ENCODE assay signal across 8 mouse cellular contexts in genomic region chr9:62435613-62436318, GRCm38 (mm10).
A peak's percentile ranks its signal among the peaks of the same experiment; 100 is the strongest.
DNase-seq lines count a peak whose midpoint lies in the region; ATAC-seq and TF ChIP-seq lines count a peak whose summit lies in the region.

No protein-coding gene starts in this region.

- H3K27ac ChIP-seq in ES-Bruce4 (ENCODE audit: insufficient read depth, low read length), result peak overlapping the region; percentile 34
- peak overlapping the region; percentile 56 for H3K27ac ChIP-seq in forebrain, embryonic 12.5 days
- H3K27ac ChIP-seq in heart, postnatal 0 days (ENCODE audit: low read depth), result peak overlapping the region; percentile 97
- H3K27ac ChIP-seq in stomach, embryonic 14.5 days (ENCODE audit: low read length), result peak overlapping the region; percentile 76

- 29% methylated on average over 12 of the region's 12 CpGs for WGBS in forebrain, embryonic 12.5 days
- 6% methylated on average over 12 of the region's 12 CpGs for WGBS in heart, postnatal 0 days
- WGBS in stomach, embryonic 14.5 days, result 4% methylated on average over 12 of the region's 12 CpGs

- peaks cover 1% of the 10 kb centered on the region for H3K4me1 ChIP-seq in ES-Bruce4 (ENCODE audit: control insufficient read depth, insufficient read depth, low read length)
- H3K4me1 ChIP-seq in forebrain, embryonic 12.5 days, result peaks cover 32% of the 10 kb centered on the region
- peaks cover 31% of the 10 kb centered on the region for H3K4me1 ChIP-seq in heart, postnatal 0 days (ENCODE audit: control insufficient read depth, insufficient read depth)
- peaks cover 18% of the 10 kb centered on the region; the same call in 1 of the 2 replicates for H3K4me1 ChIP-seq in stomach, embryonic 14.5 days (ENCODE audit: control insufficient read depth, insufficient read depth, low read length)

- H3K27me3 ChIP-seq in ES-Bruce4 (ENCODE audit: control insufficient read depth, insufficient read depth, low read length, poor library complexity, severe bottlenecking), result no peaks in the 10 kb centered on the region
- H3K27me3 ChIP-seq in forebrain, embryonic 12.5 days, result no peaks in the 10 kb centered on the region
- H3K27me3 ChIP-seq in heart, postnatal 0 days (ENCODE audit: control insufficient read depth, insufficient read depth, low read length), result no peaks in the 10 kb centered on the region
- no peaks in the 10 kb centered on the region for H3K27me3 ChIP-seq in stomach, embryonic 14.5 days (ENCODE audit: control insufficient read depth, insufficient read depth, low read length)

- H3K9me3 ChIP-seq in ES-Bruce4 (replicated peaks; ENCODE audit: control insufficient read depth, insufficient read depth, low read length, poor library complexity, severe bottlenecking), result no peaks in the 10 kb centered on the region
- H3K9me3 ChIP-seq in forebrain, embryonic 12.5 days, result no peaks in the 10 kb centered on the region
- H3K9me3 ChIP-seq in heart, postnatal 0 days (replicated peaks; ENCODE audit: control insufficient read depth, low read length), result no peaks in the 10 kb centered on the region
- no peaks in the 10 kb centered on the region for H3K9me3 ChIP-seq in stomach, embryonic 14.5 days (ENCODE audit: control insufficient read depth, low read depth, low read length)

- no peak for TF ChIP-seq EP300 in ES-Bruce4 (IDR thresholded peaks at IDR 0.05; ENCODE audit: insufficient read depth, low read depth, low read length)
- peak; percentile 95 for TF ChIP-seq EP300 in heart, postnatal 0 days (IDR thresholded peaks at IDR 0.05; ENCODE audit: low read depth)

- H3K9ac ChIP-seq in ES-Bruce4 (ENCODE audit: low read depth, poor library complexity, severe bottlenecking), result no peak overlapping the region
- no peak overlapping the region for H3K9ac ChIP-seq in forebrain, embryonic 12.5 days
- 0 out of 2 replicates have a peak overlapping the region, but pooled peaks have one; percentile 5 for H3K9ac ChIP-seq in heart, postnatal 0 days (replicated peaks; ENCODE audit: low read depth, low read length)
- H3K9ac ChIP-seq in stomach, embryonic 14.5 days (replicated peaks; ENCODE audit: low read depth, low read length), result no peak overlapping the region

- no peak for TF ChIP-seq CTCF in ES-Bruce4 (IDR thresholded peaks at IDR 0.05; ENCODE audit: low read depth, low read length)
- no peak for TF ChIP-seq CTCF in heart, postnatal 0 days (IDR thresholded peaks at IDR 0.05; ENCODE audit: low read depth)

- ATAC-seq in forebrain, embryonic 12.5 days (ENCODE audit: low FRiP score), result peak; percentile 46
- peak; percentile 89 for ATAC-seq in heart, postnatal 0 days (ENCODE audit: insufficient read depth, low read depth)
- peak; percentile 66; the same call in 1 of the 2 replicates for ATAC-seq in stomach, embryonic 14.5 days (ENCODE audit: insufficient number of reproducible peaks, insufficient read depth, low FRiP score, low read depth)

- no peak overlapping the region for H3K4me3 ChIP-seq in ES-Bruce4 (ENCODE audit: low read depth, low read length)
- H3K4me3 ChIP-seq in forebrain, embryonic 12.5 days (replicated peaks), result no peak overlapping the region
- no peak overlapping the region for H3K4me3 ChIP-seq in heart, postnatal 0 days (ENCODE audit: low read depth, low read length)
- H3K4me3 ChIP-seq in stomach, embryonic 14.5 days (ENCODE audit: low read depth, low read length), result no peak overlapping the region

- H3K4me2 ChIP-seq in forebrain, embryonic 12.5 days, result peak overlapping the region; percentile 19; the same call in 1 of the 2 replicates
- H3K4me2 ChIP-seq in heart, postnatal 0 days (ENCODE audit: low read depth, low read length), result peak overlapping the region; percentile 24; the same call in 1 of the 2 replicates
- H3K4me2 ChIP-seq in stomach, embryonic 14.5 days (replicated peaks; ENCODE audit: low read depth, low read length), result peak overlapping the region; percentile 28

- no peaks in the 10 kb centered on the region for H3K36me3 ChIP-seq in ES-Bruce4 (ENCODE audit: control insufficient read depth, insufficient read depth, low read length, poor library complexity, severe bottlenecking)
- H3K36me3 ChIP-seq in forebrain, embryonic 12.5 days (replicated peaks), result peaks cover 9% of the 10 kb centered on the region
- 0 out of 2 replicates have a peak, but pooled peaks cover 3% of the 10 kb centered on the region for H3K36me3 ChIP-seq in heart, postnatal 0 days (replicated peaks; ENCODE audit: control insufficient read depth, insufficient read depth, low read length)
- no peaks in the 10 kb centered on the region for H3K36me3 ChIP-seq in stomach, embryonic 14.5 days (ENCODE audit: control insufficient read depth, insufficient read depth, low read length)

- no peak for TF ChIP-seq POLR2A in ES-Bruce4 (IDR thresholded peaks at IDR 0.05; ENCODE audit: insufficient read depth, low read length)

- DNase-seq in adrenal gland, adult (ENCODE audit: inconsistent age in 2 of 2, low spot score in 1 of 2), result peak; percentile 82 to 95
- peak; percentile 97 for DNase-seq in heart, postnatal 0 days (ENCODE audit: low spot score)
- DNase-seq in kidney, postnatal 14 days, result peak; percentile 89
- peak; percentile 84 for DNase-seq in lung, postnatal 14 days
- no peak for DNase-seq in cerebellum, adult 11 months

Comparison
In these comparisons a context has a peak if more than half of its experiments do, and no peak if none do; other contexts are left out.
1. H3K27ac ChIP-seq: peak in every context shown above with its lines; median percentile 97 in heart, postnatal 0 days; 76 in stomach, embryonic 14.5 days; 56 in forebrain, embryonic 12.5 days; 34 in ES-Bruce4.